Mouse (Mus musculus) gastrocnemius, postnatal 10 days (tissue): ENCODE measurements around the gene Sfmbt1. TPM values are rescaled to one million over a fixed set of nuclear protein-coding genes. Genes with fewer than 3 reads are reported as not detected.

Source experiments
- DNase-seq: peaks from one replicate; pipeline ENCODE4 v3.0.0; 2021; ENCODE audit warnings: mixed read lengths
- long read RNA-seq, 2 experiments: library from polyadenylated mRNA; stranded (forward); transcript quantifications; one replicate each; pipeline ENCODE4 v2.0.0; 2021
- total RNA-seq, 2 experiments: library from RNA; stranded (reverse); gene quantifications; 2 replicates each; pipeline ENCODE4 v1.2.3; 2021

The Sfmbt1 gene
- 10 to 100 TPM in 1 of 2 experiments, 1 to 10 TPM in 1; 9.7 to 12.7 TPM for total RNA-seq
- long read RNA-seq, experiment 1, full-length matches to known transcripts, result 6 of 14 reads
- long read RNA-seq, experiment 1, partial matches to known transcripts, result 2 of 14 reads
- long read RNA-seq, experiment 1, other reads (novel, unspliced or antisense), result 6 of 14 reads
- long read RNA-seq, experiment 2, full-length matches to known transcripts, result 4 of 6 reads
- long read RNA-seq, experiment 2, partial matches to known transcripts, result 0 of 6 reads
- long read RNA-seq, experiment 2, other reads (novel, unspliced or antisense), result 2 of 6 reads

GRCm38 (mm10) chr14:30714799-30715617, at the start of gene Sfmbt1:
Gene Sfmbt1, plus strand, starts transcription at chr14:30714849.
- DNase-seq, result peak; percentile 83

- DNase-seq, result no peak
These were observed 48.6 kb upstream of the Sfmbt1 start for GRCm38 (mm10) chr14:30666061-30666460.

GRCm38 (mm10) chr14:30666604-30667003, 48.0 kb upstream of the Sfmbt1 start:
- no peak for DNase-seq

GRCm38 (mm10) chr14:30670161-30670560, 44.5 kb upstream of the Sfmbt1 start:
- DNase-seq, result no peak

GRCm38 (mm10) chr14:30671095-30671985, 43.3 kb upstream of the Sfmbt1 start:
- no peak for DNase-seq

GRCm38 (mm10) chr14:30671986-30672312, 42.7 kb upstream of the Sfmbt1 start:
- peak; percentile 88 for DNase-seq

- no peak for DNase-seq
These were observed 39.7 kb upstream of the Sfmbt1 start for GRCm38 (mm10) chr14:30674947-30675346.

- no peak for DNase-seq
These were observed 32.5 kb upstream of the Sfmbt1 start for GRCm38 (mm10) chr14:30682131-30682530.

- DNase-seq, result no peak
These were observed 24.0 kb upstream of the Sfmbt1 start for GRCm38 (mm10) chr14:30690685-30691084.

- DNase-seq, result no peak
These were observed 22.2 kb upstream of the Sfmbt1 start for GRCm38 (mm10) chr14:30692439-30692838.

- DNase-seq, result no peak
These were observed 19.9 kb upstream of the Sfmbt1 start for GRCm38 (mm10) chr14:30694786-30695185.

GRCm38 (mm10) chr14:30695609-30696008, 19.0 kb upstream of the Sfmbt1 start:
- DNase-seq, result peak; percentile 68

GRCm38 (mm10) chr14:30697407-30698052, 17.1 kb upstream of the Sfmbt1 start:
- no peak for DNase-seq

- peak; percentile 58 for DNase-seq
These were observed 15.0 kb upstream of the Sfmbt1 start for GRCm38 (mm10) chr14:30699656-30700055.

GRCm38 (mm10) chr14:30702512-30702911, 12.1 kb upstream of the Sfmbt1 start:
- DNase-seq, result no peak

- no peak for DNase-seq
These were observed 11.6 kb upstream of the Sfmbt1 start for GRCm38 (mm10) chr14:30703079-30703478.

GRCm38 (mm10) chr14:30704098-30704855, 10.4 kb upstream of the Sfmbt1 start:
- DNase-seq, result no peak

GRCm38 (mm10) chr14:30711892-30712291, 2.8 kb upstream of the Sfmbt1 start:
- no peak for DNase-seq

- no peak for DNase-seq
These were observed 880 bp upstream of the Sfmbt1 start for GRCm38 (mm10) chr14:30713769-30714168.

GRCm38 (mm10) chr14:30715618-30716050, 985 bp downstream of the Sfmbt1 start:
- DNase-seq, result no peak
